Mouse (Mus musculus): ENCODE data around the gene Slc47a1. TPM values are rescaled to one million over a fixed set of nuclear protein-coding genes. Genes with fewer than 3 reads are reported as not detected.

Slc47a1 gene
- total RNA-seq, 1 experiment = 31.6 TPM

DNA sequence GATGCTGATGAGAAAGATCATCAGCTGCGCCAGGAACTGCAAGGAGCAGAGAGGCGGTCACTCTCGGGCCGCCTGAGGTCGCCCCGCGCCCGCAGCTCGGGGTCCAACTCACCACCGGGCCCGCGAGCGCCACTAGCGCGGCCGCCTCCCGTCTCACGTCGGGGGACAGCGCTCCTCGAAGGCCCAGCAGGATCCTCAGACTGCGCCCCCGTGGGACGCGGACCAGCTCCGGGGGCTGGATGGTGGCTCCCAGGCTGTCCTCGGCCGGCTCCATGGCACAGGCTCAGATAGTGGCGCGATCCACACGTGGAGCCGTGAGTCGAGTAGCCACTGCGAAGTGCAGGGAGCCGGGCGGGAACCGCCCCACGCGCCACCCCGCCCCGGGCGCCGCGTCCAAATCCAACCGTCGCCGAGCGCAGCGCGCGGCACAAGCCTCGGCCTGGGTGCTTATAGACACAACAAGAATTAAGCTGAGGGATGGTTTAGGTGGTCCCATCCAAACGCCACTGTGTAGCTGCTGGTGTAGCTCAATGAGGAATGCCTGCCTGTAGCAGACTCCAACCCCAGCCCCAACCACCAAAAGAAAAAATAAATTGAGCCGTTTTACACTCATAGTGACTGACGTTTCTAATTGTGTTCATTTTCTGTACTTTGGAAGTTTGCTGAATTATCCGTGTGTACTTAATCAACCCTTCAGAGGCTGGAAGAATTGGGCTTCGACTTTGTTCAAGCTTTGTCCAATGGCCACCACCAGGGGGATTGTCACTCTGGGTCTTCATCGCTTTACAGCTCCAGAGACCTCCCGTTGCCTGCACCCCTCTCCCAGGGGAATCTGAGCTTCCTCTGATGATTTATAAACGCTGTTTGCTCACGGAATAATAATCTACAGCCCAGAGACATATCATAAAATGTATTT, 35.4 kb downstream of the Slc47a1 start, which contains the start of gene Slc47a2:
TSS of gene Slc47a2 (minus strand) at position 356 of the 916 bp plus-strand sequence.
- in situ Hi-C loops (cut with MboI; ENCODE audit: low sequenced_read_pairs in 2 of 2, unreplicated experiment in 2 of 2) = no loop called here
- TF ChIP-seq ZNF384 (IDR thresholded peaks at IDR 0.05; ENCODE audit: low read depth, low read length) = no peak
- TF ChIP-seq MAFK (IDR thresholded peaks at IDR 0.05; ENCODE audit: insufficient read depth, low read depth, low read length) = no peak
- no peak for TF ChIP-seq HCFC1 (IDR thresholded peaks at IDR 0.05; ENCODE audit: borderline replicate concordance, insufficient read depth, low read length)
- TF ChIP-seq ZC3H11A (IDR thresholded peaks at IDR 0.05; ENCODE audit: borderline replicate concordance, low read depth, low read length) = no peak
- no peak for TF ChIP-seq CHD2 (IDR thresholded peaks at IDR 0.05; ENCODE audit: low read depth, low read length)
- H3K27ac ChIP-seq (ENCODE audit: insufficient read depth, low read depth, low read length, poor library complexity, severe bottlenecking) = no peak within 1 kb of the TSS
- DNase-seq (ENCODE audit: low read depth, low spot score) = no peak
- no peaks in the 10 kb centered on the region for H3K36me3 ChIP-seq (ENCODE audit: control insufficient read depth, insufficient read depth, low read length, poor library complexity, severe bottlenecking)
- H3K4me3 ChIP-seq (ENCODE audit: insufficient read depth in 1 of 2, low read depth in 1 of 2, low read length in 2 of 2, poor library complexity in 1 of 2, severe bottlenecking in 1 of 2) = peak within 1 kb of the TSS; percentile 12 to 59
- no peaks in the 10 kb centered on the region for H3K9me3 ChIP-seq (ENCODE audit: control insufficient read depth, insufficient read depth, low read depth, low read length)
- no peaks in the 10 kb centered on the region for H3K4me1 ChIP-seq (ENCODE audit: control insufficient read depth in 2 of 2, insufficient read depth in 2 of 2, low read length in 2 of 2, poor library complexity in 1 of 2)
- peak within 1 kb of the TSS; percentile 52 for H3K9ac ChIP-seq (ENCODE audit: insufficient read depth, low read depth, low read length, poor library complexity, severe bottlenecking)

DNA sequence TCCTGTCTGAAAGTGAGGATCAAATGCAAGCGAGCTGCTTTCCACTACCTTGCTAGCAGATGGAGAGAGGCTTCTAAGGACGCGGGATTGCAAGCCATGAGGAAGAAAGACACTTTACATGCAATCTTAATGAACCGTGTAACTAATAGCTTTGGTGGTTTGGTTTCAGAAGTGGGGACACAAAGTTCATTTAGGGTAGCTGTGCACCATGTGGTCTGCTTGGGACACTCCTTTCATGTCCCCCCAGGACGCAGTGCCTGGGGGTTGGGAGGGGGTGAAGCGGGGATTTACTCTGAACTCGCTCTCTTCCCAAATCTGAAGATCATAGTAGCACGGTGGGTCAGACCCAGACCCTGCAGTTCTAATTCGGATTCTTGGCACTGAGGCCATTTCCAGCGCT, 36.2 kb downstream of the Slc47a1 start:
- Histone ChIP-seq H3K4me3 (ENCODE audit: insufficient read depth in 1 of 2, low read depth in 1 of 2, low read length in 2 of 2, poor library complexity in 1 of 2, severe bottlenecking in 1 of 2) (peak overlapping the region; percentile 12 to 59; a peak in 2 of 4 replicates), H3K9ac (ENCODE audit: insufficient read depth, low read depth, low read length, poor library complexity, severe bottlenecking) (no peak overlapping the region), H3K27ac (ENCODE audit: insufficient read depth, low read depth, low read length, poor library complexity, severe bottlenecking) (no peak overlapping the region), H3K4me1 (ENCODE audit: control insufficient read depth in 2 of 2, insufficient read depth in 2 of 2, low read length in 2 of 2, poor library complexity in 1 of 2) (0 out of 4 replicates have a peak, but pooled peaks cover 0 to 2% of the 10 kb centered on the region in 2 experiments), H3K9me3 (ENCODE audit: control insufficient read depth, insufficient read depth, low read depth, low read length) (no peaks in the 10 kb centered on the region), H3K36me3 (ENCODE audit: control insufficient read depth, insufficient read depth, low read length, poor library complexity, severe bottlenecking) (no peaks in the 10 kb centered on the region)
- no peak for DNase-seq (ENCODE audit: low read depth, low spot score)
- in situ Hi-C loops (cut with MboI; ENCODE audit: low sequenced_read_pairs in 2 of 2, unreplicated experiment in 2 of 2) = no loop called here
- TF ChIP-seq HCFC1 (IDR thresholded peaks at IDR 0.05; ENCODE audit: borderline replicate concordance, insufficient read depth, low read length) (no peak), ZC3H11A (IDR thresholded peaks at IDR 0.05; ENCODE audit: borderline replicate concordance, low read depth, low read length) (no peak), ZNF384 (IDR thresholded peaks at IDR 0.05; ENCODE audit: low read depth, low read length) (no peak), MAFK (IDR thresholded peaks at IDR 0.05; ENCODE audit: insufficient read depth, low read depth, low read length) (no peak)

DNA sequence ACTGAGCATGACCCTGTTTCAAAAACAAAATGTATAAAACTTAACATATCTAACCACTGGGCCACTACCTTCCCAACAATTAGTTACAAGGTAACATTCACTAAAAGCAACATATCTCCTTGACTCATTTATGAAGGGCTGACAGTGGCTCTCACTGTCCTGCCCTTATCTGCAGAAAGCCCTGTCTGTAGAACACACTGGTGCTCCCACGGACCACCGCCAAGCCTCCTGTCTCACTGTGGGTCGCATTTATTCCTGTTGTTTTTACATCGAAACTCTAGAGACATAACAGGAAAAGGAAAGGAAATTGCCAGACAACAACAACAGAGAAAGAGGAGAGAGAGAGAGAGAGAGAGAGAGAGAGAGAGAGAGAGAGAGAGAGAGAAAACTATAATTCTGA, 36.9 kb downstream of the Slc47a1 start:
- TF ChIP-seq ZC3H11A (IDR thresholded peaks at IDR 0.05; ENCODE audit: borderline replicate concordance, low read depth, low read length) (no peak), CHD2 (IDR thresholded peaks at IDR 0.05; ENCODE audit: low read depth, low read length) (no peak), ZNF384 (IDR thresholded peaks at IDR 0.05; ENCODE audit: low read depth, low read length) (no peak), HCFC1 (IDR thresholded peaks at IDR 0.05; ENCODE audit: borderline replicate concordance, insufficient read depth, low read length) (no peak), MAFK (IDR thresholded peaks at IDR 0.05; ENCODE audit: insufficient read depth, low read depth, low read length) (no peak)
- in situ Hi-C loops (cut with MboI; ENCODE audit: low sequenced_read_pairs in 2 of 2, unreplicated experiment in 2 of 2) = no loop called here
- no peak overlapping the region for H3K4me3 ChIP-seq (ENCODE audit: insufficient read depth in 1 of 2, low read depth in 1 of 2, low read length in 2 of 2, poor library complexity in 1 of 2, severe bottlenecking in 1 of 2)
- H3K27ac ChIP-seq (ENCODE audit: insufficient read depth, low read depth, low read length, poor library complexity, severe bottlenecking) = no peak overlapping the region
- DNase-seq (ENCODE audit: low read depth, low spot score) = no peak
- H3K36me3 ChIP-seq (ENCODE audit: control insufficient read depth, insufficient read depth, low read length, poor library complexity, severe bottlenecking) = no peaks in the 10 kb centered on the region
- peaks cover 0 to 7% of the 10 kb centered on the region in 2 experiments; a peak in 1 of 4 replicates for H3K4me1 ChIP-seq (ENCODE audit: control insufficient read depth in 2 of 2, insufficient read depth in 2 of 2, low read length in 2 of 2, poor library complexity in 1 of 2)
- H3K9ac ChIP-seq (ENCODE audit: insufficient read depth, low read depth, low read length, poor library complexity, severe bottlenecking) = no peak overlapping the region
- H3K9me3 ChIP-seq (ENCODE audit: control insufficient read depth, insufficient read depth, low read depth, low read length) = no peaks in the 10 kb centered on the region

DNA sequence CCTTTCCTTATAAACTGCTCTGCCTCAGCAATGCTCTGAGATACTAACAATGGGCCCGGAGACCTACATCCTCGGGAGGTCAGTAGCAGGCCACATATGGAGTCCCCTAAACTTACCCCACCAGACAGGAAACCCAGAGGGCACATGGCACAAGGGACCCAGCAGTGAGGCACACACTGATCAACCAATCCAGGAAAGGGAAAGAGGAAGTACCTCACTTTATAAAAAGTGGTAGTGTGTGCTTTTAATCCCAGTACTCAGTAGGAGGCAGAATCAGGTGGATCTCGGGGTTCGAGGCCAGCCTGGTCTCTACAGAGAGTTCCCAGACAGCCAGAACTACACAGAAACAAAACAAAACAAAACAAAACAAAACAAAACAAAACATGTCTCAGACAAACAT, 37.8 kb downstream of the Slc47a1 start:
- no peaks in the 10 kb centered on the region for H3K9me3 ChIP-seq (ENCODE audit: control insufficient read depth, insufficient read depth, low read depth, low read length)
- in situ Hi-C loops (cut with MboI; ENCODE audit: low sequenced_read_pairs in 2 of 2, unreplicated experiment in 2 of 2) = no loop called here
- no peaks in the 10 kb centered on the region for H3K36me3 ChIP-seq (ENCODE audit: control insufficient read depth, insufficient read depth, low read length, poor library complexity, severe bottlenecking)
- H3K4me3 ChIP-seq (ENCODE audit: insufficient read depth in 1 of 2, low read depth in 1 of 2, low read length in 2 of 2, poor library complexity in 1 of 2, severe bottlenecking in 1 of 2) = no peak overlapping the region
- H3K4me1 ChIP-seq (ENCODE audit: control insufficient read depth in 2 of 2, insufficient read depth in 2 of 2, low read length in 2 of 2, poor library complexity in 1 of 2) = peaks cover 0 to 7% of the 10 kb centered on the region in 2 experiments; a peak in 1 of 4 replicates
- H3K27ac ChIP-seq (ENCODE audit: insufficient read depth, low read depth, low read length, poor library complexity, severe bottlenecking) = no peak overlapping the region
- no peak for TF ChIP-seq HCFC1 (IDR thresholded peaks at IDR 0.05; ENCODE audit: borderline replicate concordance, insufficient read depth, low read length)
- no peak for TF ChIP-seq ZNF384 (IDR thresholded peaks at IDR 0.05; ENCODE audit: low read depth, low read length)
- TF ChIP-seq ZC3H11A (IDR thresholded peaks at IDR 0.05; ENCODE audit: borderline replicate concordance, low read depth, low read length) = no peak
- no peak for TF ChIP-seq CHD2 (IDR thresholded peaks at IDR 0.05; ENCODE audit: low read depth, low read length)
- TF ChIP-seq MAFK (IDR thresholded peaks at IDR 0.05; ENCODE audit: insufficient read depth, low read depth, low read length) = no peak
- no peak overlapping the region for H3K9ac ChIP-seq (ENCODE audit: insufficient read depth, low read depth, low read length, poor library complexity, severe bottlenecking)
- DNase-seq (ENCODE audit: low read depth, low spot score) = no peak
